Mouse (Mus musculus): ENCODE data around the gene Eps8l2.

DNA sequence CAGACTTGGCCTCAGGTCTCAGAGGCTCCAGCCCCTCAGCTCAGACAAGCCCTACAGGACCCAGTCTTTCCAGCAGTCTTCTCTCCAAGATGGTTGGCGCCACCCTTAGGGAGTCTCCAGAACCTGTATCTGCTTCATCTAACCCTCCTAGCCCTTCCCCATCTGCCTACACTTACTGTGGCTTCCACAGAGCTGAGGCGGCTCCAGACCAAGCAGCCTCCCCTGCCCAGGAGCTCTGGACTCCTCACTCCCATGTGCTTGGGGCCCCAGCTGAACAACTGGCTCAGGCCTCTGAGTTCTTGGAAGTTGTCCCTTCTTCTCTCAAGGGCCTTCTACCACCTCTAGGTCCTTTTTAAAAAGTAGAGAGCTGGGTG, 25.1 kb downstream of the Eps8l2 start:
- TF ChIP-seq TAL1 (IDR thresholded peaks at IDR 0.05; ENCODE audit: low read length): no peak
- TF ChIP-seq GATA1 (IDR thresholded peaks at IDR 0.05; ENCODE audit: low read length): no peak

All from erythroblast, embryonic 14.5 days (primary cell).